Mouse (Mus musculus) adrenal gland, postnatal 4 days (tissue): ENCODE results near the gene Foxj1. TPM values are rescaled to one million over a fixed set of nuclear protein-coding genes. Genes with fewer than 3 reads are reported as not detected.

Experiments
- total RNA-seq, 2 experiments: library from RNA; stranded (reverse); gene quantifications; 2 replicates each; pipeline ENCODE4 v1.2.3; 2021

Gene Foxj1
- total RNA-seq, 2 experiments from 2014 or later, result 0.37 to 0.90 TPM

Other genes starting within 250 kb of the Foxj1 start
- 100 to 1,000 TPM; 126 to 136 TPM for gene Wbp2, start 248.4 kb downstream of the Foxj1 start, total RNA-seq
- 10 to 100 TPM; 21.3 to 23.9 TPM for gene Trim47, start 208.2 kb downstream of the Foxj1 start, total RNA-seq
- gene Trim65, start 204.3 kb downstream of the Foxj1 start, total RNA-seq, result 1 to 10 TPM; 8.2 to 8.5 TPM
- 10 to 100 TPM; 75.4 to 81.6 TPM for gene Mrpl38, start 196.5 kb downstream of the Foxj1 start, total RNA-seq
- gene Fbf1, start 167.2 kb downstream of the Foxj1 start, total RNA-seq, result 10 to 100 TPM; 57.7 to 63.5 TPM
- gene Ten1, start 136.5 kb downstream of the Foxj1 start, total RNA-seq, result 10 to 100 TPM; 31.6 to 32.9 TPM
- gene Acox1, start 136.4 kb downstream of the Foxj1 start, total RNA-seq, result 100 to 1,000 TPM; 100 to 111 TPM
- gene Evpl, start 97.3 kb downstream of the Foxj1 start, total RNA-seq, result 1 to 10 TPM; 2.2 to 4.3 TPM
- gene Srp68, start 61.2 kb downstream of the Foxj1 start, total RNA-seq, result 10 to 100 TPM; 79.7 to 81.2 TPM
- gene Galr2, start 54.5 kb downstream of the Foxj1 start, total RNA-seq, result under 1 TPM; 0.20 to 0.28 TPM
- 10 to 100 TPM; 80.2 to 88.5 TPM for gene Exoc7, start 28.2 kb downstream of the Foxj1 start, total RNA-seq
- 10 to 100 TPM; 20.0 to 22.0 TPM for gene Rnf157, start 77.6 kb upstream of the Foxj1 start, total RNA-seq
- gene Ubald2, start 98.7 kb upstream of the Foxj1 start, total RNA-seq, result 10 to 100 TPM; 62.1 to 63.9 TPM
- gene Qrich2, start 130.8 kb upstream of the Foxj1 start, total RNA-seq, result under 1 TPM in 1 of 2 experiments, not detected in 1; 0.14 TPM
- gene Prpsap1, start 158.8 kb upstream of the Foxj1 start, total RNA-seq, result 100 to 1,000 TPM in 1 of 2 experiments, 10 to 100 TPM in 1; 95.7 to 103 TPM
- 1 to 10 TPM; 5.3 to 6.0 TPM for gene Sphk1, start 195.5 kb upstream of the Foxj1 start, total RNA-seq
- 10 to 100 TPM; 32.6 to 39.0 TPM for gene Ube2o, start 246.0 kb upstream of the Foxj1 start, total RNA-seq